Mouse (Mus musculus): Measurements from ENCODE around the gene Itga2b. TPM values are rescaled to one million over a fixed set of nuclear protein-coding genes. Genes with fewer than 3 reads are reported as not detected.
"Not testable (repeated sequence)": the region's sequence is repeated elsewhere in the genome, so short reads cannot be mapped to it uniquely, and the experiment has no call there.

Itga2b gene
- total and polyA plus RNA-seq, 2 experiments from 2014 or later: 2.6 to 15.5 TPM

DNA sequence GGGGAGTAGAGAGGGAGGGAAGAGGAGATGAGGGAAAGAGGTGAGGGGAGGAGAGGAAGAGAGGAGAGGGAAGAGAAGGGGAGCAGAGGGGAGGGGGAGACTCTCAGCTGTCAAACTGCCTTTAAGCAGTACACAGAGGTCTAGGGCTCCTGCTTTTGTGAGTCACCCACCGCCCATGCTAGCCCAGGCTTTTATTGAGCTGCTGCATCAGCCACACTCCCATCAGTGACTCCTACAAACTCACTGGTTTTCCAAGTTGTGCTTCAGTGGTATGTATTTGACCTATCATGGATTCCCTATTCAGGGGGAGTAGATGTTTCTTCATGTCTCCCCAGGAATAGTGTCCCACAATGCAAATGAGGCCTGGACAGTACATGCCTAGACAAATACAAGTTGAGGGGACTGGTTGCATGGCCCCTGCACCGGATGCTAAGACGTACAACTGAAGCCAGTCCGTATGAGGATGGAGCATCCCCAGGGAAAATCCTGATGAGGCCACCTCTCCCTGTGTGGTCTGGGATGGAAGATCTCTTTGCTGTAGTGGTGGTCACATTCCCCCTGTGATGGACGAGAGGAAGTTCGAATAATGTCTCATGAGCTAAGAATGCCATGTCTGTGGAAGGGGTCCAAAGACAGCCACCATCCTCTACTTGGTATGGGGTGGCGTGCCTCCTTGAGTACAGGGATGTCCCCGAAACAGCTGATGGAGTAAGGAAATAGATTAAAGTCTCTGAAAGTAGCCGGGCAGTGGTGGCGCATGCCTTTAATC lies 54.7 kb downstream of the Itga2b start:
- 75% methylated on average over 10 of the region's 10 CpGs for WGBS
- H3K9ac ChIP-seq (replicated peaks; ENCODE audit: low read length, poor library complexity, severe bottlenecking): no peak overlapping the region
- H3K27ac ChIP-seq (ENCODE audit: low read depth, low read length): no peak overlapping the region
- no peaks in the 10 kb centered on the region for H3K9me3 ChIP-seq (ENCODE audit: low read length)
- TF ChIP-seq CTCF (IDR thresholded peaks at IDR 0.05): no peak
- DNase-seq (ENCODE audit: low spot score): no peak
- no peak overlapping the region for H3K4me2 ChIP-seq (ENCODE audit: low read depth, low read length, poor library complexity, severe bottlenecking)
- H3K4me3 ChIP-seq (ENCODE audit: low read depth, low read length): no peak overlapping the region
- no peaks in the 10 kb centered on the region for H3K36me3 ChIP-seq (ENCODE audit: insufficient read depth, low read length)
- no peaks in the 10 kb centered on the region for H3K27me3 ChIP-seq (ENCODE audit: insufficient read depth, low read length)
- no peak for ATAC-seq (ENCODE audit: low FRiP score)
- H3K4me1 ChIP-seq (ENCODE audit: insufficient read depth, low read length): no peaks in the 10 kb centered on the region

DNA sequence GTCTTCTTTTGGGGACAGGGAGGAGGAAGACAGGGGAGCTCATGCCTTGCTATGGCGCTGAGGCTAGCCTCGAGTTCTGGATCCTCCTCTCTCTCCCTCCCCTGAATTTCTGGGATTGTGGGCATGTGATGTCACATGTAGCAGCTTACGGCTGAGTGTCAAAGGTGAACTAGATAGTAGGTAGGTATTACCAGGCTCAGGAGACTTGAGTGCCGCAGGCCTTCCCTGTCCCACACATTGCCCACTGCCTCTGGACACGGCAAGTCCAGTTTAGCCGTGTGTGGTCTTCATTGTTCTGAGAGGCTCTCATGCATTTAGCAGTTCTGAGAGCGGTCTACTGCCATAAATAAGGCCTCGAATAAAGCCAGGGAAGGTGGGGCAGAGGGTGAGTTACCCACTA lies 56.9 kb downstream of the Itga2b start:
- no peaks in the 10 kb centered on the region for H3K27me3 ChIP-seq (ENCODE audit: insufficient read depth, low read length)
- no peak for DNase-seq (ENCODE audit: low spot score)
- WGBS: 69% methylated on average over 8 of the region's 8 CpGs
- no peak overlapping the region for H3K9ac ChIP-seq (replicated peaks; ENCODE audit: low read length, poor library complexity, severe bottlenecking)
- ATAC-seq (ENCODE audit: low FRiP score): no peak
- no peak overlapping the region for H3K4me2 ChIP-seq (ENCODE audit: low read depth, low read length, poor library complexity, severe bottlenecking)
- no peak for TF ChIP-seq CTCF (IDR thresholded peaks at IDR 0.05)
- H3K9me3 ChIP-seq (ENCODE audit: low read length): no peaks in the 10 kb centered on the region
- H3K36me3 ChIP-seq (ENCODE audit: insufficient read depth, low read length): no peaks in the 10 kb centered on the region
- no peak overlapping the region for H3K4me3 ChIP-seq (ENCODE audit: low read depth, low read length)
- H3K4me1 ChIP-seq (ENCODE audit: insufficient read depth, low read length): no peaks in the 10 kb centered on the region
- no peak overlapping the region for H3K27ac ChIP-seq (ENCODE audit: low read depth, low read length)

DNA sequence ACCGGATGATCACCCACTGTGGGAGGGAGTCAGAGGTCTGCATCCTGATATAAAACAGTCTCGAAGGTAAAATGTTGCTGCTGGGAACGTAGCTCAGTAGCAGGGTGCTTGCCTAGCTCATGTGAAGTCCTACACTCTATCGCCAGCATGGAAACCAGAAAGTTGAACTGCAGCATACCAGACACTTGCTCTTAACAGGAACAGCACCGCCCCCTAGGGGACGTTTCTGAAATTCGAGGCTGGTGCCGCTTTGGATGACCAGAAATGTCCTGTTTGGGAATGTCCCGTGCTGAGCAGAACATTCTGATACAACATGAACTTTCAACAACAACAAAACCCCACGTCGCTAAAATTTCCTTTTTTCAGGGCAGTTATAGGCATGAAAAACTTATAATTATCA lies 58.2 kb downstream of the Itga2b start:
- H3K4me2 ChIP-seq (ENCODE audit: low read depth, low read length, poor library complexity, severe bottlenecking): no peak overlapping the region
- 8% methylated on average over 11 of the region's 11 CpGs for WGBS
- ATAC-seq (ENCODE audit: low FRiP score): no peak
- H3K4me3 ChIP-seq (ENCODE audit: low read depth, low read length): no peak overlapping the region
- no peaks in the 10 kb centered on the region for H3K36me3 ChIP-seq (ENCODE audit: insufficient read depth, low read length)
- H3K27ac ChIP-seq (ENCODE audit: low read depth, low read length): no peak overlapping the region
- peak; percentile 95 for DNase-seq (ENCODE audit: low spot score)
- no peaks in the 10 kb centered on the region for H3K9me3 ChIP-seq (ENCODE audit: low read length)
- no peaks in the 10 kb centered on the region for H3K27me3 ChIP-seq (ENCODE audit: insufficient read depth, low read length)
- peak; percentile 93 for TF ChIP-seq CTCF (IDR thresholded peaks at IDR 0.05)
- H3K4me1 ChIP-seq (ENCODE audit: insufficient read depth, low read length): no peaks in the 10 kb centered on the region
- H3K9ac ChIP-seq (replicated peaks; ENCODE audit: low read length, poor library complexity, severe bottlenecking): no peak overlapping the region

DNA sequence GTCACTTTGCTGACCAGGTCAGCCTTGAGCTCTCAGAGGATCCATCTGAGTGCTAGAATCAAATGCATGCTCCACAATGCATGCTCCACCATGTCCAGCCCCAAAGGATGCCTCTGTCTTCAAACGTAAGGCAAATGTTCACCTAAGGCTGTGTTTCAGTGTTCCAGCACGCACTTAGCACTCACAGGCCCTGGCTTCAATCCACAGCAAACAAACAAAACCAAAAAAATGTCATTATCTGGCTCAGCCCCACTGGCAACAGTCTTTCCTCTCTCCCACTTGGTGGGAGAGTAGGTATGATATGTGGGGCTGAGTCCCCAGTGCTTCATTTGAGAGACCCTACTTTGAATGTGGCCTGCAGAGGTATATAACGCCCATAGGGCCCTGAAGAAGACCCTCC lies 58.9 kb downstream of the Itga2b start:
- no peaks in the 10 kb centered on the region for H3K36me3 ChIP-seq (ENCODE audit: insufficient read depth, low read length)
- H3K4me3 ChIP-seq (ENCODE audit: low read depth, low read length): no peak overlapping the region
- TF ChIP-seq CTCF (IDR thresholded peaks at IDR 0.05): no peak
- H3K27ac ChIP-seq (ENCODE audit: low read depth, low read length): no peak overlapping the region
- no peaks in the 10 kb centered on the region for H3K9me3 ChIP-seq (ENCODE audit: low read length)
- no peaks in the 10 kb centered on the region for H3K27me3 ChIP-seq (ENCODE audit: insufficient read depth, low read length)
- DNase-seq (ENCODE audit: low spot score) (no peak), ATAC-seq (ENCODE audit: low FRiP score) (no peak)
- no peak overlapping the region for H3K4me2 ChIP-seq (ENCODE audit: low read depth, low read length, poor library complexity, severe bottlenecking)
- H3K9ac ChIP-seq (replicated peaks; ENCODE audit: low read length, poor library complexity, severe bottlenecking): no peak overlapping the region
- peaks cover 5% of the 10 kb centered on the region; the same call in 1 of the 2 replicates for H3K4me1 ChIP-seq (ENCODE audit: insufficient read depth, low read length)
- WGBS: 78% methylated on average over 3 of the region's 3 CpGs

DNA sequence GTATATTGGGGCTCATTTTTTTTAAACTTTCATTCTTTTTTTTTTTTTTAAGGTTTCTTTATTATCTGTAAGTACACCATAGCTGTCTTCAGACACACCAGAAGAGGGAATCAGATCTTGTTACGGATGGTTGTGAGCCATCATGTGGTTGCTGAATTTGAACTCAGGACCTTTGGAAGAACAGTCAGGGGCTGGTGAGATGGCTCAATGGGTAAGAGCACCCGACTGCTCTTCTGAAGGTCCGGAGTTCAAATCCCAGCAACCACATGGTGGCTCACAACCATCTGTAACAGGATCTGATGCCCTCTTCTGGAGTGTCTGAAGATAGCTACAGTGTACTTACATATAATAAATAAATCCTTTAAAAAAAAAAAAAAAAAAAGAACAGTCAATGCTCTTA lies 59.6 kb downstream of the Itga2b start:
- H3K36me3 ChIP-seq (ENCODE audit: insufficient read depth, low read length); H3K9ac ChIP-seq (replicated peaks; ENCODE audit: low read length, poor library complexity, severe bottlenecking); H3K4me2 ChIP-seq (ENCODE audit: low read depth, low read length, poor library complexity, severe bottlenecking); DNase-seq (ENCODE audit: low spot score); H3K4me3 ChIP-seq (ENCODE audit: low read depth, low read length); H3K4me1 ChIP-seq (ENCODE audit: insufficient read depth, low read length); ATAC-seq (ENCODE audit: low FRiP score); H3K27me3 ChIP-seq (ENCODE audit: insufficient read depth, low read length); H3K27ac ChIP-seq (ENCODE audit: low read depth, low read length); H3K9me3 ChIP-seq (ENCODE audit: low read length): not testable (repeated sequence)
- 86% methylated on average over 3 of the region's 3 CpGs for WGBS

DNA sequence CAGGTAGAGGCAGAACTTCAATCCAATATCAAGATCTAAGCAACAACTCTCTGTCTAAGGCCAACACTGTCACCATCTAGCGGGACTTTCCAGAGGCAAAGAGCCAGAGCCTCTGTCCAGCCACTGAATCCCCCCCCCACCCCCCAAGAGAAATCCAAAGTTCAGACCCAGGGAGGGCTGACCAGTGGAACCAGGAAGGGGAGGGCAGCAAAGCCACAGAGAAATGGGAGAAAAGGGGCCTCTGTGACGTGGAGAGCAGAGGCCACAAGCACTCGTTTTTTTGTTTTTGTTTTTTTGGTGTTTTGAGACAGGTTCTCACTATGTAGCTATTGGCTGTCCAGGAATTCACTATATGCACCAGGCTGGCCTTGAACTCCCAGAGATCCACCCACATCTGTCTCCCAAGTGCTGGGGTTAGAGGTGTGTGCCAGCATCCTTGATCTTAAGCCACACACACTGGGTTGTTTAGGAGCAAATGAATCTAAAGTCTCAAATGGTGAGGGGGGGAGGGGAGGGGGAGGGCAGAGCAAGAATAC lies 60.1 kb downstream of the Itga2b start:
- Histone ChIP-seq H3K4me2 (ENCODE audit: low read depth, low read length, poor library complexity, severe bottlenecking) (no peak overlapping the region), H3K27ac (ENCODE audit: low read depth, low read length) (no peak overlapping the region), H3K4me1 (ENCODE audit: insufficient read depth, low read length) (peaks cover 9% of the 10 kb centered on the region; the same call in 1 of the 2 replicates), H3K9ac (replicated peaks; ENCODE audit: low read length, poor library complexity, severe bottlenecking) (no peak overlapping the region), H3K9me3 (ENCODE audit: low read length) (no peaks in the 10 kb centered on the region), H3K4me3 (ENCODE audit: low read depth, low read length) (no peak overlapping the region), H3K36me3 (ENCODE audit: insufficient read depth, low read length) (peaks cover 1% of the 10 kb centered on the region; the same call in 1 of the 2 replicates), H3K27me3 (ENCODE audit: insufficient read depth, low read length) (no peaks in the 10 kb centered on the region)
- no peak for TF ChIP-seq CTCF (IDR thresholded peaks at IDR 0.05)
- DNase-seq (ENCODE audit: low spot score): no peak
- no peak for ATAC-seq (ENCODE audit: low FRiP score)
- WGBS: 72% methylated on average over 3 of the region's 3 CpGs

Measured in midbrain, postnatal 0 days (tissue).